In the genomic region with DNA sequence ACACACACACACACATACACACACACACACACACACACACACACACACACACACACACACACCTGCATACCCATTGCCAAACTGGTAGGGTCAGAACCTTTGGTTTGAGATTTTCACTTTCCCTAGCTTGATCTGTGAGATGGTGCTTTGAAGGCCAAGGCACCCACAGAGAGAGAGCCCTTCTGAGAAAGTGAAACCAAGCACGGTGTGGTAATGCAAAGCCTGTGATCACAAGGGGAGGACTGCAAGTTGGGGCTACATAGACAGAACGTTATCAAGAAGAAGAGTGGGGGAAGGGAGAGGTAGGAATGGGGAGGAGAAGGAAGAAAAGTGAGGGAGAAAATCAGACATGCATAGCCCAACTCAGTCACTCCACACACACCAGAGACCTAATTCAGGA, we compare ENCODE assay signal across 26 mouse cellular contexts.
DNase-seq lines count a peak whose midpoint lies in the region; ATAC-seq lines count a peak whose summit lies in the region.
"Had no signal": no experiment of that assay in that cellular context is flagged by ENCODE, and none has a peak within 500 bp of the region (broad histone marks: within the 10 kb centered on the region; RNA-seq: fewer than 3 reads in every experiment).

No protein-coding gene starts in this region.

- no peak overlapping the region for H3K9ac ChIP-seq in kidney, embryonic 15.5 days
- H3K9ac ChIP-seq: embryonic facial prominence, embryonic 13.5 days; forebrain, embryonic 12.5 days; heart, embryonic 15.5 days; hindbrain, embryonic 15.5 days; limb, embryonic 13.5 days; liver, embryonic 13.5 days had no signal

- DNase-seq in heart, adult 11 months: peak; percentile 69
- DNase-seq in heart, postnatal 14 days: no peak
- peak; percentile 18 for DNase-seq in thymus, postnatal 25 days
- no peak for DNase-seq in thymus, postnatal 36 days
- DNase-seq in cerebellum, adult 11-12 months: no peak
- DNase-seq: cerebellum, adult 18-20 months; cerebellum, postnatal 25 days; gastrocnemius, adult 2 months; heart, postnatal 4 days; kidney, postnatal 4 days; layer of hippocampus, adult 9-11 months; liver, embryonic 13.5 days; lung, adult 2 months; lung, postnatal 36 days had no signal

- H3K9me3 ChIP-seq in kidney, embryonic 15.5 days (replicated peaks): no peaks in the 10 kb centered on the region
- H3K9me3 ChIP-seq: embryonic facial prominence, embryonic 13.5 days; forebrain, embryonic 12.5 days; heart, embryonic 15.5 days; hindbrain, embryonic 15.5 days; limb, embryonic 13.5 days; liver, embryonic 13.5 days; midbrain, embryonic 10.5 days had no signal

- H3K36me3 ChIP-seq in kidney, embryonic 15.5 days: no peaks in the 10 kb centered on the region
- H3K36me3 ChIP-seq: embryonic facial prominence, embryonic 13.5 days; forebrain, embryonic 12.5 days; heart, embryonic 15.5 days; hindbrain, embryonic 15.5 days; limb, embryonic 13.5 days; liver, embryonic 13.5 days; midbrain, embryonic 10.5 days had no signal

- ATAC-seq in inflammation-experienced regulatory T-cells, adult 6 months: peak; percentile 28
- no peak for ATAC-seq in kidney, embryonic 15.5 days (replicated peaks; ENCODE audit: low FRiP score)
- ATAC-seq: intestine, postnatal 0 days; Patski had no signal

- H3K4me1 ChIP-seq in kidney, embryonic 15.5 days: peaks cover 6% of the 10 kb centered on the region
- H3K4me1 ChIP-seq: liver, embryonic 13.5 days had no signal

- 42% methylated on average over 2 of the region's 2 CpGs for WGBS in kidney, embryonic 15.5 days

- intact Hi-C loops in heart, postnatal 14 days (cut with DNase I): no loop called here

- no peak overlapping the region for H3K4me2 ChIP-seq in kidney, embryonic 15.5 days
- H3K4me2 ChIP-seq: embryonic facial prominence, embryonic 13.5 days; forebrain, embryonic 12.5 days; heart, embryonic 15.5 days; hindbrain, embryonic 15.5 days; limb, embryonic 13.5 days; liver, embryonic 13.5 days had no signal

- no peak overlapping the region for H3K27ac ChIP-seq in kidney, embryonic 15.5 days
- H3K27ac ChIP-seq: embryonic facial prominence, embryonic 13.5 days; forebrain, embryonic 12.5 days; gastrocnemius, adult 2 months; heart, embryonic 15.5 days; hindbrain, embryonic 15.5 days; limb, embryonic 13.5 days; liver, embryonic 13.5 days; midbrain, embryonic 10.5 days; stomach, postnatal 0 days had no signal

- H3K27me3 ChIP-seq in kidney, embryonic 15.5 days: no peaks in the 10 kb centered on the region
- H3K27me3 ChIP-seq: embryonic facial prominence, embryonic 13.5 days; forebrain, embryonic 12.5 days; heart, embryonic 15.5 days; hindbrain, embryonic 15.5 days; limb, embryonic 13.5 days; liver, embryonic 13.5 days; Patski had no signal

- no peak overlapping the region for H3K4me3 ChIP-seq in kidney, embryonic 15.5 days (replicated peaks)
- H3K4me3 ChIP-seq: embryonic facial prominence, embryonic 13.5 days; erythroblast, embryonic 14.5 days; forebrain, embryonic 12.5 days; gastrocnemius, adult 2 months; heart, embryonic 15.5 days; hindbrain, embryonic 15.5 days; limb, embryonic 13.5 days; liver, embryonic 13.5 days; midbrain, embryonic 10.5 days had no signal

Comparison
In these comparisons a context has a peak if more than half of its experiments do, and no peak if none do; other contexts are left out.
1. DNase-seq: peak in heart, adult 11 months (single experiment) and thymus, postnatal 25 days (single experiment); none in heart, postnatal 14 days (0 of 2), thymus, postnatal 36 days (0 of 2) and cerebellum, adult 11-12 months (single experiment).